Mouse (Mus musculus): ENCODE data around the gene Cpeb3. TPM values are rescaled to one million over a fixed set of nuclear protein-coding genes. Genes with fewer than 3 reads are reported as not detected.
"Not testable (repeated sequence)": the region's sequence is repeated elsewhere in the genome, so short reads cannot be mapped to it uniquely, and the experiment has no call there.

Cpeb3 gene
- polyA plus RNA-seq, 1 experiment from 2014 or later = 1.9 TPM

GRCm38 (mm10) chr19:37077258-37077657 is 131.1 kb downstream of the Cpeb3 start:
- H3K9me3 ChIP-seq (ENCODE audit: control insufficient read depth, low read length); H3K4me2 ChIP-seq (ENCODE audit: low read depth, low read length); H3K36me3 ChIP-seq (ENCODE audit: control insufficient read depth, insufficient read depth, low read length); H3K4me1 ChIP-seq (ENCODE audit: control insufficient read depth, insufficient read depth, low read length); ATAC-seq (ENCODE audit: low read depth); DNase-seq (ENCODE audit: low spot score); H3K27me3 ChIP-seq (replicated peaks; ENCODE audit: control insufficient read depth, insufficient read depth, low read length); H3K4me3 ChIP-seq (ENCODE audit: low read depth, low read length); H3K9ac ChIP-seq (ENCODE audit: low read depth, low read length); H3K27ac ChIP-seq (replicated peaks; ENCODE audit: low read depth, low read length): not testable (repeated sequence)
- WGBS = 81% methylated on average over 4 of the region's 4 CpGs

GRCm38 (mm10) chr19:37076646-37077045 is 131.8 kb downstream of the Cpeb3 start:
- no peaks in the 10 kb centered on the region for H3K27me3 ChIP-seq (replicated peaks; ENCODE audit: control insufficient read depth, insufficient read depth, low read length)
- no peak overlapping the region for H3K27ac ChIP-seq (replicated peaks; ENCODE audit: low read depth, low read length)
- no peaks in the 10 kb centered on the region for H3K9me3 ChIP-seq (ENCODE audit: control insufficient read depth, low read length)
- H3K9ac ChIP-seq (ENCODE audit: low read depth, low read length) = no peak overlapping the region
- DNase-seq (ENCODE audit: low spot score) (no peak), ATAC-seq (ENCODE audit: low read depth) (no peak)
- H3K36me3 ChIP-seq (ENCODE audit: control insufficient read depth, insufficient read depth, low read length) = no peaks in the 10 kb centered on the region
- no peak overlapping the region for H3K4me3 ChIP-seq (ENCODE audit: low read depth, low read length)
- 72% methylated on average over 3 of the region's 4 CpGs for WGBS
- no peaks in the 10 kb centered on the region for H3K4me1 ChIP-seq (ENCODE audit: control insufficient read depth, insufficient read depth, low read length)
- H3K4me2 ChIP-seq (ENCODE audit: low read depth, low read length) = no peak overlapping the region

GRCm38 (mm10) chr19:37076116-37076515 is 132.3 kb downstream of the Cpeb3 start:
- no peaks in the 10 kb centered on the region for H3K9me3 ChIP-seq (ENCODE audit: control insufficient read depth, low read length)
- H3K9ac ChIP-seq (ENCODE audit: low read depth, low read length) = no peak overlapping the region
- 33% methylated on average over 2 of the region's 2 CpGs for WGBS
- no peak for ATAC-seq (ENCODE audit: low read depth)
- no peak overlapping the region for H3K27ac ChIP-seq (replicated peaks; ENCODE audit: low read depth, low read length)
- no peak overlapping the region for H3K4me2 ChIP-seq (ENCODE audit: low read depth, low read length)
- no peak for DNase-seq (ENCODE audit: low spot score)
- H3K4me3 ChIP-seq (ENCODE audit: low read depth, low read length) = no peak overlapping the region
- no peaks in the 10 kb centered on the region for H3K36me3 ChIP-seq (ENCODE audit: control insufficient read depth, insufficient read depth, low read length)
- H3K27me3 ChIP-seq (replicated peaks; ENCODE audit: control insufficient read depth, insufficient read depth, low read length) = no peaks in the 10 kb centered on the region
- no peaks in the 10 kb centered on the region for H3K4me1 ChIP-seq (ENCODE audit: control insufficient read depth, insufficient read depth, low read length)

GRCm38 (mm10) chr19:37075690-37076089 is 132.7 kb downstream of the Cpeb3 start:
- Histone ChIP-seq H3K27me3 (replicated peaks; ENCODE audit: control insufficient read depth, insufficient read depth, low read length) (no peaks in the 10 kb centered on the region), H3K9me3 (ENCODE audit: control insufficient read depth, low read length) (no peaks in the 10 kb centered on the region), H3K9ac (ENCODE audit: low read depth, low read length) (no peak overlapping the region), H3K36me3 (ENCODE audit: control insufficient read depth, insufficient read depth, low read length) (no peaks in the 10 kb centered on the region), H3K4me3 (ENCODE audit: low read depth, low read length) (no peak overlapping the region), H3K4me2 (ENCODE audit: low read depth, low read length) (no peak overlapping the region), H3K4me1 (ENCODE audit: control insufficient read depth, insufficient read depth, low read length) (no peaks in the 10 kb centered on the region), H3K27ac (replicated peaks; ENCODE audit: low read depth, low read length) (no peak overlapping the region)
- DNase-seq (ENCODE audit: low spot score) (no peak), ATAC-seq (ENCODE audit: low read depth) (no peak)
- WGBS = 56% methylated on average over 7 of the region's 7 CpGs

GRCm38 (mm10) chr19:37074726-37075125 is 133.7 kb downstream of the Cpeb3 start:
- Histone ChIP-seq H3K4me1 (ENCODE audit: control insufficient read depth, insufficient read depth, low read length) (no peaks in the 10 kb centered on the region), H3K36me3 (ENCODE audit: control insufficient read depth, insufficient read depth, low read length) (no peaks in the 10 kb centered on the region), H3K9ac (ENCODE audit: low read depth, low read length) (no peak overlapping the region), H3K27me3 (replicated peaks; ENCODE audit: control insufficient read depth, insufficient read depth, low read length) (no peaks in the 10 kb centered on the region), H3K9me3 (ENCODE audit: control insufficient read depth, low read length) (no peaks in the 10 kb centered on the region), H3K27ac (replicated peaks; ENCODE audit: low read depth, low read length) (no peak overlapping the region), H3K4me2 (ENCODE audit: low read depth, low read length) (no peak overlapping the region), H3K4me3 (ENCODE audit: low read depth, low read length) (no peak overlapping the region)
- DNase-seq (ENCODE audit: low spot score) = no peak
- ATAC-seq (ENCODE audit: low read depth) = no peak
- 64% methylated on average over 5 of the region's 5 CpGs for WGBS

GRCm38 (mm10) chr19:37074276-37074675 is 134.1 kb downstream of the Cpeb3 start:
- H3K27me3 ChIP-seq (replicated peaks; ENCODE audit: control insufficient read depth, insufficient read depth, low read length) = no peaks in the 10 kb centered on the region
- ATAC-seq (ENCODE audit: low read depth) (no peak), DNase-seq (ENCODE audit: low spot score) (no peak)
- no peak overlapping the region for H3K27ac ChIP-seq (replicated peaks; ENCODE audit: low read depth, low read length)
- no peak overlapping the region for H3K4me3 ChIP-seq (ENCODE audit: low read depth, low read length)
- H3K9ac ChIP-seq (ENCODE audit: low read depth, low read length) = no peak overlapping the region
- H3K4me2 ChIP-seq (ENCODE audit: low read depth, low read length) = no peak overlapping the region
- H3K9me3 ChIP-seq (ENCODE audit: control insufficient read depth, low read length) = no peaks in the 10 kb centered on the region
- H3K4me1 ChIP-seq (ENCODE audit: control insufficient read depth, insufficient read depth, low read length) = no peaks in the 10 kb centered on the region
- 93% methylated on average over 3 of the region's 3 CpGs for WGBS
- no peaks in the 10 kb centered on the region for H3K36me3 ChIP-seq (ENCODE audit: control insufficient read depth, insufficient read depth, low read length)

GRCm38 (mm10) chr19:37072871-37073629 is 135.4 kb downstream of the Cpeb3 start:
- no peaks in the 10 kb centered on the region for H3K27me3 ChIP-seq (replicated peaks; ENCODE audit: control insufficient read depth, insufficient read depth, low read length)
- H3K4me3 ChIP-seq (ENCODE audit: low read depth, low read length) = no peak overlapping the region
- DNase-seq (ENCODE audit: low spot score) = no peak
- H3K9me3 ChIP-seq (ENCODE audit: control insufficient read depth, low read length) = no peaks in the 10 kb centered on the region
- 53% methylated on average over 5 of the region's 5 CpGs for whole genome bisulfite sequencing
- no peaks in the 10 kb centered on the region for H3K36me3 ChIP-seq (ENCODE audit: control insufficient read depth, insufficient read depth, low read length)
- no peak overlapping the region for H3K4me2 ChIP-seq (ENCODE audit: low read depth, low read length)
- no peaks in the 10 kb centered on the region for H3K4me1 ChIP-seq (ENCODE audit: control insufficient read depth, insufficient read depth, low read length)
- H3K27ac ChIP-seq (replicated peaks; ENCODE audit: low read depth, low read length) = no peak overlapping the region
- H3K9ac ChIP-seq (ENCODE audit: low read depth, low read length) = no peak overlapping the region
- no peak for ATAC-seq (ENCODE audit: low read depth)

- Histone ChIP-seq H3K9ac (ENCODE audit: low read depth, low read length) (no peak overlapping the region), H3K9me3 (ENCODE audit: control insufficient read depth, low read length) (no peaks in the 10 kb centered on the region), H3K36me3 (ENCODE audit: control insufficient read depth, insufficient read depth, low read length) (no peaks in the 10 kb centered on the region), H3K27ac (replicated peaks; ENCODE audit: low read depth, low read length) (no peak overlapping the region), H3K4me2 (ENCODE audit: low read depth, low read length) (no peak overlapping the region), H3K27me3 (replicated peaks; ENCODE audit: control insufficient read depth, insufficient read depth, low read length) (no peaks in the 10 kb centered on the region), H3K4me3 (ENCODE audit: low read depth, low read length) (no peak overlapping the region), H3K4me1 (ENCODE audit: control insufficient read depth, insufficient read depth, low read length) (no peaks in the 10 kb centered on the region)
- WGBS = 87% methylated on average over 4 of the region's 4 CpGs
- no peak for ATAC-seq (ENCODE audit: low read depth)
- no peak for DNase-seq (ENCODE audit: low spot score)
These were observed 139.2 kb downstream of the Cpeb3 start for GRCm38 (mm10) chr19:37069243-37069642.

- Histone ChIP-seq H3K4me1 (ENCODE audit: control insufficient read depth, insufficient read depth, low read length) (no peaks in the 10 kb centered on the region), H3K27me3 (replicated peaks; ENCODE audit: control insufficient read depth, insufficient read depth, low read length) (no peaks in the 10 kb centered on the region), H3K9ac (ENCODE audit: low read depth, low read length) (no peak overlapping the region), H3K36me3 (ENCODE audit: control insufficient read depth, insufficient read depth, low read length) (no peaks in the 10 kb centered on the region), H3K9me3 (ENCODE audit: control insufficient read depth, low read length) (no peaks in the 10 kb centered on the region), H3K27ac (replicated peaks; ENCODE audit: low read depth, low read length) (no peak overlapping the region), H3K4me2 (ENCODE audit: low read depth, low read length) (no peak overlapping the region), H3K4me3 (ENCODE audit: low read depth, low read length) (no peak overlapping the region)
- no peak for DNase-seq (ENCODE audit: low spot score)
- ATAC-seq (ENCODE audit: low read depth) = no peak
- WGBS = 81% methylated on average over 4 of the region's 4 CpGs
These were observed 148.3 kb downstream of the Cpeb3 start for GRCm38 (mm10) chr19:37060078-37060477.
